Mouse (Mus musculus) central nervous system, embryonic 14 days (tissue): ENCODE data around the gene Uba52. TPM values are rescaled to one million over a fixed set of nuclear protein-coding genes. Genes with fewer than 3 reads are reported as not detected.

Source experiments
- polyA plus RNA-seq: library from polyadenylated mRNA; depleted of rRNA; stranded (reverse); fragments of >200 nt; gene quantifications from 2 replicates; pipeline ENCODE4 v1.2.3, GENCODE M21; 2012; rRNA removed

The Uba52 gene
- polyA plus RNA-seq: 1,708 and 2,002 TPM in 2 replicates

GRCm38 (mm10) chr8:70510228-70510915 is at the start of gene Uba52:
Gene Uba52 (minus strand): TSS chr8:70510801.

GRCm38 (mm10) chr8:70539077-70539813 is 28.6 kb upstream of the Uba52 start, which contains the start of gene Ell:
Gene Ell (plus strand): TSS chr8:70539457.

GRCm38 (mm10) chr8:70527512-70528181 is 17.0 kb upstream of the Uba52 start, which contains the start of the genes Fkbp8 and Kxd1:
Gene Fkbp8 (plus strand): TSS chr8:70527724.
Gene Kxd1 (minus strand): TSS chr8:70527956.

GRCm38 (mm10) chr8:70506328-70507026 is 4.1 kb downstream of the Uba52 start, which contains the start of gene Rex1bd:
Gene Rex1bd (minus strand): TSS chr8:70506752.

DNA sequence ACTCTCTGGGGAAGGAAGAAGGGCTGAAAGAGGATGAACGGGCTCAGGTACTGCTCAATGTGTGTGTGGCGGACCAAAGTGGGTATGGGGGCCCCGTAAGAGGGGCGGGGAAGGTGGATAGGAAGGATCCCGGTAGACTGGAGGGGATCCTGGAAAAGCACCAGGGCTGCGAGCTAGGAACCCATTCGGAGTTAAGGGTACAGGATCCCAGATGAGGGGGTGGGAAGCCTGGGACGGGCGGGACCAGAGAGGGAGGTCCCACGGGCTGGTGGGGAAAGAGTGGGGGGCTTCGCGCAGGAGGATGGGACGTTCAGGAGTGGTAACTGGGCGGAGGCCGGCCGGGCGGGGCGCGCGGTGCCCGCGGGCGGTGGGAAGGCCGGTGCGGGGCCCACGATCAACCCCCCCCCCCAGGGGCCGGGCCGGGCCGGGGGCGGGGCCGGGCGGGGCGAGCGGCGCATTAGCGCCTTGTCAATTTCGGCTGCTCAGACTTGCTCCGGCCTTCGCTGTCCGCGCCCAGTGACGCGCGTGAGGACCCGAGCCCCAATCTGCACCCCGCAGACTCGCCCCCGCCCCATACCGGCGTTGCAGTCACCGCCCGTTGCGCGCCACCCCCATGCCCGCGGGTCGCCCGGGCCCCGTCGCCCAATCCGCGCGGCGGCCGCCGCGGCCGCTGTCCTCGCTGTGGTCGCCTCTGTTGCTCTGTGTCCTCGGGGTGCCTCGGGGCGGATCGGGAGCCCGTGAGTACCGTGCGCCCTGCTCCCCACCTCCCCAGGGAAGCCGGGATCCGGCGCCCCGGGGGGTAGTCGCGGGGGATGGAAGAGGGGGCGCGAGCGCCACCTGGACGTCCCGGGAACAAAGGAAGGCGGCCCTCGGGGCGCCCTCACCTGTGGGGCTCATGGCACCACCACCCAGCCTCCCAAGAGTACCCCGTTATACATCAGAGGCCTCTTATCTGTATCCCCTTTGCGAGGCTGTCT is 17.6 kb downstream of the Uba52 start, which contains the start of gene Crlf1:
Gene Crlf1 (plus strand): TSS at position 495 of the 977 bp plus-strand sequence.

DNA sequence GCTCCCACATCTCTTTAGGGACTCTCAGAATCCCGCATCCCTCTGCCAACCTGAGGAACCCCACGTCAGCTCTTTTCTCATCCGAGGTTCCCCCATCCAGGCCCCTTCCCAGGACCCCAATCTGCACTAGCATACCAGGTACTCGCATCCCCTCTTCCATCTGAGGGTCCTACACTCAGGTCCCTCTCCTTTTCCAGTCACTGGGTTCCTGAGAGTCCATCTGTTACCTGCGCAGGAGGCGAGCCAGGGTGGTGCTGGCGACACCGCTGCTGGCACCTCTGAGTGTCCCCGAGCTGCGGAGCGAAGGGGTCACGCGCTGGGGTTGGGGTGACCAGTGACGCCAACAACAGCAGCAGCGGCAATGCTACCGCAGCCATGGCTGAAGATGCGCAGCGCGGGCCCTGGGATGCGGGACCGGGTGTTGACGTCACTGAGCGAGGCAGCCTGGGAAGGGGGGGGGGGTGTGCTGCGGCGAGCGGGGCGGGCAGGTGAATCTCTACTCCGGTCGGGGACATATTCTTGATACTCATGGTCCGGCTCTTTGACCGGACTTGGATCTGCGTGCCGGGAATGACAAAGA is 23.6 kb downstream of the Uba52 start, which contains the start of gene Tmem59l:
Gene Tmem59l (minus strand): TSS at position 418 of the 580 bp plus-strand sequence.

DNA sequence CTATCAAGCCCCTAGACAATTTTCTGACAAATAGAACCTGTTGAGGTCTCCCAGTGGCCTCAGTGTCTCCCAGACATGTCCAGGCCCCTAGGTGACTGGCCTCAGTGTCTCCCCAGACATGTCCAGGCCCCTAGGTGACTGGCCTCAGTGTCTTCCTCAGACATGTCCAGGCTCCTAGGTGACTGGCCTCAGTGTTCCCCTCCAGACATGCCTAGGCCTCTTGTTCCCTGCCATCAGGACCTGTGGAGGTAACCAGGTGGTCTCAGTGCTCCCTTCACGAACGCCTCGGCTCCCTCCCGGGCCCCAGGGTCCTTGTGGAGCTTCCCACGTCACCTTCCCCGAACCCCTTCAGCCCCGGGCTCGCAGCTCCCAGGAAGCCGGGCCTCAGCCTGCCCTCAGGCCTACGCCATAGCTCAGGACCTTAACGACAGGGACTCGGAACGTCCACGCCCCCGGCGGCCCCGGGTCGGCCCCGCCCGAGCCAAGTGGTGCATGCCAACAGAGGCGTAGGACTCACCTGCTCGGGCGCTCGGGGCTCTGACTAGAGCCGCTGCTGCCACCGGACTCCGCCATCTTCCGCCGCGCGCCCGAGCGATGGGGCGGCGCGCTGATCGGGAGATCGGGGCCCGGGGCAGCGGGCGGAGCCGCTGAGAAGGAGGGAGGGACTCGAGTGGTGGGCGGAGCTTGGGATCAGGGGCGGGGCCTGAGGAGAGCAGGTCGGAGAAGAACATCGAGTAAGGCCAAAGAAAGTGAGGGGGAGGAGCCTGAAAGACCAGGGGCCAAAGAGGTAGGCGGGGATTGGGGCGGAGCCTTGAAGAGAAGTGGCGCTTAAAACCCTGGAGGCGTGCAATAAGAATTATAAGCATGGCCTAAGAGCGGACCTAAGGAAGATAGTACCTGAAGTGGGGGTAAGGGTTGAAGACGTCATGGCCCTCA is 34.0 kb downstream of the Uba52 start, which contains the start of gene Klhl26:
Gene Klhl26 (minus strand): TSS at position 636 of the 936 bp plus-strand sequence.

Other genes starting within 250 kb of the Uba52 start
- 74.1 and 85.3 TPM in 2 replicates for gene Homer3, start 228.0 kb downstream of the Uba52 start, polyA plus RNA-seq
- 59.2 and 61.1 TPM in 2 replicates for gene Ddx49, start 208.3 kb downstream of the Uba52 start, polyA plus RNA-seq
- 281 and 299 TPM in 2 replicates for gene Cope, start 208.3 kb downstream of the Uba52 start, polyA plus RNA-seq
- gene Cers1, start 195.0 kb downstream of the Uba52 start, polyA plus RNA-seq: 27.7 and 27.9 TPM in 2 replicates
- gene Gdf1, start 181.0 kb downstream of the Uba52 start, polyA plus RNA-seq: 13.2 and 14.1 TPM in 2 replicates
- gene Upf1, start 157.5 kb downstream of the Uba52 start, polyA plus RNA-seq: 26.8 and 30.5 TPM in 2 replicates
- 0.23 and 14.2 TPM in 2 replicates for gene Comp, start 137.2 kb downstream of the Uba52 start, polyA plus RNA-seq
- 46.5 and 52.0 TPM in 2 replicates for gene Crtc1, start 71.2 kb downstream of the Uba52 start, polyA plus RNA-seq
- 37.6 and 39.6 TPM in 2 replicates for gene Klhl26, start 33.8 kb downstream of the Uba52 start, polyA plus RNA-seq
- 47.6 and 47.7 TPM in 2 replicates for gene Tmem59l, start 23.4 kb downstream of the Uba52 start, polyA plus RNA-seq
- gene Crlf1, start 17.6 kb downstream of the Uba52 start, polyA plus RNA-seq: 1.8 and 6.7 TPM in 2 replicates
- 177 and 179 TPM in 2 replicates for gene Rex1bd, start 4.0 kb downstream of the Uba52 start, polyA plus RNA-seq
- 446 and 466 TPM in 2 replicates for gene Fkbp8, start 16.9 kb upstream of the Uba52 start, polyA plus RNA-seq
- gene Kxd1, start 17.2 kb upstream of the Uba52 start, polyA plus RNA-seq: 42.2 and 43.7 TPM in 2 replicates
- gene Ell, start 28.7 kb upstream of the Uba52 start, polyA plus RNA-seq: 29.2 and 29.7 TPM in 2 replicates
- gene Isyna1, start 83.6 kb upstream of the Uba52 start, polyA plus RNA-seq: 143 and 177 TPM in 2 replicates
- 183 and 213 TPM in 2 replicates for gene Ssbp4, start 98.1 kb upstream of the Uba52 start, polyA plus RNA-seq
- gene Lrrc25, start 105.4 kb upstream of the Uba52 start, polyA plus RNA-seq: 1.6 TPM in 2 replicates
- gene Gdf15, start 121.7 kb upstream of the Uba52 start, polyA plus RNA-seq: 0.19 and 0.29 TPM in 2 replicates
- 59.2 and 61.0 TPM in 2 replicates for gene Pgpep1, start 149.6 kb upstream of the Uba52 start, polyA plus RNA-seq
- 183 and 207 TPM in 2 replicates for gene Lsm4, start 162.4 kb upstream of the Uba52 start, polyA plus RNA-seq
- gene Jund, start 188.1 kb upstream of the Uba52 start, polyA plus RNA-seq: 210 and 211 TPM in 2 replicates
- gene Iqcn, start 192.7 kb upstream of the Uba52 start, polyA plus RNA-seq: 0.08 and 0.10 TPM in 2 replicates
- gene Gm3336, start 207.7 kb upstream of the Uba52 start, polyA plus RNA-seq: not detected in 2 replicates
- gene Pde4c, start 212.9 kb upstream of the Uba52 start, polyA plus RNA-seq: 0.53 and 0.63 TPM in 2 replicates
- 325 and 328 TPM in 2 replicates for gene Rab3a, start 243.9 kb upstream of the Uba52 start, polyA plus RNA-seq